ENCODE assay signal across 12 mouse cellular contexts in genomic region chr8:95395186-95395918, GRCm38 (mm10). TPM values are rescaled to one million over a fixed set of nuclear protein-coding genes. Genes with fewer than 3 reads are reported as not detected.
DNase-seq lines count a peak whose midpoint lies in the region; ATAC-seq and TF ChIP-seq lines count a peak whose summit lies in the region.
"Had no signal": no experiment of that assay in that cellular context is flagged by ENCODE, and none has a peak within 500 bp of the region (broad histone marks: within the 10 kb centered on the region; RNA-seq: fewer than 3 reads in every experiment).

No protein-coding gene starts in this region.

- peak overlapping the region; percentile 23; the same call in 1 of the 2 replicates for H3K9ac ChIP-seq in kidney, embryonic 16.5 days (replicated peaks; ENCODE audit: low read length)
- peak overlapping the region; percentile 30 for H3K9ac ChIP-seq in ES-Bruce4 (ENCODE audit: low read depth, poor library complexity, severe bottlenecking)
- H3K9ac ChIP-seq in ES-E14 (ENCODE audit: insufficient read depth, low read depth, low read length, poor library complexity, severe bottlenecking): peak overlapping the region; percentile 13; the same call in 1 of the 2 replicates
- no peak overlapping the region for H3K9ac ChIP-seq in limb, embryonic 11.5 days (ENCODE audit: low read length)

- no peak for TF ChIP-seq POLR2A in ES-Bruce4 (IDR thresholded peaks at IDR 0.05; ENCODE audit: insufficient read depth, low read length)

- ATAC-seq in kidney, embryonic 16.5 days (ENCODE audit: low FRiP score, low TSS enrichment): 0 out of 2 replicates have a peak, but pooled peaks have one; percentile 44
- peak; percentile 37; the same call in 1 of the 2 replicates for ATAC-seq in limb, embryonic 11.5 days (ENCODE audit: insufficient number of reproducible peaks, low FRiP score, low TSS enrichment, low read depth)
- ATAC-seq: forebrain, embryonic 16.5 days had no signal

- TF ChIP-seq CTCF in ES-Bruce4 (IDR thresholded peaks at IDR 0.05; ENCODE audit: low read depth, low read length): no peak

- 0 out of 2 replicates have a peak, but pooled peaks have one; percentile 18 for TF ChIP-seq EP300 in ES-Bruce4 (IDR thresholded peaks at IDR 0.05; ENCODE audit: insufficient read depth, low read depth, low read length)

- no peak overlapping the region for H3K4me2 ChIP-seq in kidney, embryonic 16.5 days (replicated peaks; ENCODE audit: low read depth, low read length)
- peak overlapping the region; percentile 20; the same call in 1 of the 2 replicates for H3K4me2 ChIP-seq in limb, embryonic 11.5 days (ENCODE audit: low read depth, severe bottlenecking)

- H3K27ac ChIP-seq in kidney, embryonic 16.5 days (ENCODE audit: low read length): peak overlapping the region; percentile 65
- no peak overlapping the region for H3K27ac ChIP-seq in ES-Bruce4 (ENCODE audit: insufficient read depth, low read length)
- H3K27ac ChIP-seq in ES-E14 (ENCODE audit: insufficient read depth, low read depth, low read length, poor library complexity, severe bottlenecking): no peak overlapping the region
- H3K27ac ChIP-seq in limb, embryonic 11.5 days (replicated peaks; ENCODE audit: low read depth, low read length): no peak overlapping the region

- 33% methylated on average over 8 of the region's 8 CpGs for whole genome bisulfite sequencing in kidney, embryonic 16.5 days
- WGBS in limb, embryonic 11.5 days: 40% methylated on average over 8 of the region's 8 CpGs

- in situ Hi-C loops in ES-E14 (cut with MboI; ENCODE audit: low sequenced_read_pairs in 2 of 2, unreplicated experiment in 2 of 2): no loop called here

- H3K27me3 ChIP-seq in kidney, embryonic 16.5 days (ENCODE audit: insufficient read depth, low read length): no peaks in the 10 kb centered on the region
- no peaks in the 10 kb centered on the region for H3K27me3 ChIP-seq in ES-Bruce4 (ENCODE audit: control insufficient read depth, insufficient read depth, low read length, poor library complexity, severe bottlenecking)
- H3K27me3 ChIP-seq in limb, embryonic 11.5 days (ENCODE audit: control insufficient read depth, insufficient read depth, low read length): no peaks in the 10 kb centered on the region

- no peak for DNase-seq in kidney, postnatal 25 days
- DNase-seq in ES-E14 (ENCODE audit: low read depth, low spot score): no peak
- no peak for DNase-seq in limb, embryonic 11.5 days (ENCODE audit: low spot score)
- DNase-seq in thymus, postnatal 36 days: no peak
- no peak for DNase-seq in cerebellum, postnatal 10 days
- DNase-seq: adrenal gland, adult 8-10 months; embryo, embryonic 11 days; kidney, adult 8-10 months had no signal

- H3K4me1 ChIP-seq in kidney, embryonic 16.5 days (ENCODE audit: insufficient read depth, low read length): peaks cover 19% of the 10 kb centered on the region
- H3K4me1 ChIP-seq in ES-Bruce4 (ENCODE audit: control insufficient read depth, insufficient read depth, low read length) (peaks cover 4% of the 10 kb centered on the region), ES-E14 (ENCODE audit: control insufficient read depth in 2 of 2, insufficient read depth in 2 of 2, low read length in 2 of 2, poor library complexity in 1 of 2) (peaks cover 0 to 19% of the 10 kb centered on the region in 2 experiments; a peak in 2 of 4 replicates)
- peaks cover 18% of the 10 kb centered on the region for H3K4me1 ChIP-seq in limb, embryonic 11.5 days (ENCODE audit: control insufficient read depth, insufficient read depth, low read length)

- H3K36me3 ChIP-seq in kidney, embryonic 16.5 days (ENCODE audit: insufficient read depth, low read length): no peaks in the 10 kb centered on the region
- no peaks in the 10 kb centered on the region for H3K36me3 ChIP-seq in ES-Bruce4 (ENCODE audit: control insufficient read depth, insufficient read depth, low read length, poor library complexity, severe bottlenecking)
- H3K36me3 ChIP-seq in ES-E14 (ENCODE audit: control insufficient read depth, insufficient read depth, low read length, poor library complexity, severe bottlenecking): no peaks in the 10 kb centered on the region
- H3K36me3 ChIP-seq in limb, embryonic 11.5 days (ENCODE audit: control insufficient read depth, insufficient read depth, low read length): no peaks in the 10 kb centered on the region

- no peak overlapping the region for H3K4me3 ChIP-seq in kidney, embryonic 16.5 days (ENCODE audit: low read length)
- H3K4me3 ChIP-seq in ES-Bruce4 (ENCODE audit: low read depth, low read length) (peak overlapping the region; percentile 25), ES-E14 (ENCODE audit: insufficient read depth in 1 of 2, low read depth in 1 of 2, low read length in 2 of 2, poor library complexity in 1 of 2, severe bottlenecking in 1 of 2) (peak overlapping the region in 1 of 2 experiments; percentile 39; a peak in 2 of 4 replicates)
- H3K4me3 ChIP-seq in limb, embryonic 11.5 days (ENCODE audit: low read depth, low read length): no peak overlapping the region

- H3K9me3 ChIP-seq in kidney, embryonic 16.5 days (ENCODE audit: low read length): no peaks in the 10 kb centered on the region
- H3K9me3 ChIP-seq in ES-Bruce4 (replicated peaks; ENCODE audit: control insufficient read depth, insufficient read depth, low read length, poor library complexity, severe bottlenecking): no peaks in the 10 kb centered on the region
- H3K9me3 ChIP-seq in ES-E14 (ENCODE audit: control insufficient read depth, insufficient read depth, low read depth, low read length): no peaks in the 10 kb centered on the region
- H3K9me3 ChIP-seq in limb, embryonic 11.5 days (ENCODE audit: control insufficient read depth, low read length): no peaks in the 10 kb centered on the region

TF ChIP-seq in ES-E14, 5 proteins besides CTCF, POLR2A, EP300 and RAD21:
- TF ChIP-seq CHD2 (IDR thresholded peaks at IDR 0.05; ENCODE audit: low read depth, low read length) (no peak), MAFK (IDR thresholded peaks at IDR 0.05; ENCODE audit: insufficient read depth, low read depth, low read length) (no peak), ZC3H11A (IDR thresholded peaks at IDR 0.05; ENCODE audit: borderline replicate concordance, low read depth, low read length) (no peak), ZNF384 (IDR thresholded peaks at IDR 0.05; ENCODE audit: low read depth, low read length) (no peak), HCFC1 (IDR thresholded peaks at IDR 0.05; ENCODE audit: borderline replicate concordance, insufficient read depth, low read length) (no peak)

RNA-seq across cellular contexts. Expression of gene Cfap20, which starts 39.3 kb away (rescaled TPM):
- 145 and 147 TPM in 2 replicates for polyA plus RNA-seq in kidney, embryonic 16.5 days (2015; fragmentation: Nextera tagmentation; extraction: Ambion mirVana)
- 122 and 132 TPM in 2 replicates for polyA plus RNA-seq in ES-Bruce4 (2011; ENCODE audit: insufficient read depth, insufficient read length, low read depth, missing spikeins)
- total RNA-seq in ES-E14 (2012; rRNA removed): 64.4 and 70.5 TPM in 2 replicates
- 142 and 143 TPM in 2 replicates for polyA plus RNA-seq in limb, embryonic 11.5 days (2014; fragmentation: Nextera tagmentation; extraction: Ambion mirVana)

RNA-seq across cellular contexts. Expression of gene Mmp15, which starts 43.3 kb away (rescaled TPM):
- polyA plus RNA-seq in kidney, embryonic 16.5 days (2015; fragmentation: Nextera tagmentation; extraction: Ambion mirVana): 8.9 and 9.4 TPM in 2 replicates
- 8.0 and 11.0 TPM in 2 replicates for polyA plus RNA-seq in ES-Bruce4 (2011; ENCODE audit: insufficient read depth, insufficient read length, low read depth, missing spikeins)
- total RNA-seq in ES-E14 (2012; rRNA removed): 5.0 and 5.4 TPM in 2 replicates
- 9.6 and 11.0 TPM in 2 replicates for polyA plus RNA-seq in limb, embryonic 11.5 days (2014; fragmentation: Nextera tagmentation; extraction: Ambion mirVana)
- total RNA-seq: MEL had no signal
